Mouse (Mus musculus): ENCODE results near the gene Tbc1d4. TPM values are rescaled to one million over a fixed set of nuclear protein-coding genes. Genes with fewer than 3 reads are reported as not detected.

The Tbc1d4 gene
- total and polyA plus RNA-seq, 3 experiments = 20.6 to 72.9 (median 71.0) TPM

DNA sequence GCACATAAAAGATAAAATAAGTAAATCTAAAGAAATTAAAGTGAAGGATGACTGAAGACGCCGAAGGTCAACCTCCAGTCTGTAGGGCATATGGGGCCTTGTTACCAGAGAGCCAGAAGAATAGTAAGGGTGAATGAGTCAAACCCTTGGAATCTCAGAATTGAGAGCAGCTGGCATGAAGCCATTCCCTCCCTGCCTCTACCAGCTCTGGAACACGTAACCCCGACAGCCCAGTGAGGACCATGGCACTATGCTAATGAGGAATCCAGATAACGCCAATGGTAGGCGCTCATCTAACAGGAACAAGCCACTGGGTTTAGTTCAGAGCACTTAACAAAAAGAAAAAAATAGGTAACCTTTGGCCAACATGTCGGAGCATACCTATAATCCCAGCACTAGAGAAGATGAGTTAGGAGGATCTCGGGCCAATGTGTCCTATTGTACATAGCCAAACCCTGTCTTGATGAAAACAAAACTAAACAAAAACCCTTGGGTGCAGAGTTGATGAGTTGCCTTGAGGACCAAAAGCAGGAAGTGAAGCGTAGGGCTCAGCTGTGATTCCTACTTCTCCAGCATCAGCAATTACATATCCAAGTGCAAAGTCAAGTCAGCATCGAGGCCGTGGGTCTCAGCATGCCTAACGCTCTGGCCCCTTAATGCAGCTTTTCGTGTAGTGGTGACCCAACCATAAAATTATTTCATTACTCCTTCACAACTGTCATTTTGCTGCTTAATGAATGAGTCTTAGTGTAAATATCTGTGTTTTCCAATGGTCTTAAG, 13.5 kb downstream of the Tbc1d4 start:
- H3K36me3 ChIP-seq (replicated peaks in 1 of 2; ENCODE audit: control insufficient read depth in 1 of 2, insufficient read depth in 1 of 2, low read length in 1 of 2) = peaks cover 0 to 59% of the 10 kb centered on the region in 2 experiments
- H3K9me3 ChIP-seq (replicated peaks; ENCODE audit: low read length) = no peaks in the 10 kb centered on the region
- H3K4me3 ChIP-seq (replicated peaks in 1 of 3; ENCODE audit: low read depth in 2 of 3, low read length in 2 of 3, poor library complexity in 1 of 3) = no peak overlapping the region
- no peak overlapping the region for H3K27ac ChIP-seq (ENCODE audit: insufficient read depth, low read depth)
- no peaks in the 10 kb centered on the region for H3K27me3 ChIP-seq (replicated peaks)
- no peak overlapping the region for H3K4me2 ChIP-seq (ENCODE audit: insufficient read depth, low read depth, poor library complexity, severe bottlenecking)
- in situ Hi-C loops (cut with MboI; ENCODE audit: low pct_ligation_motif_present, low pct_unique_long_range_greater_than_20kb, low sequenced_read_pairs) = no loop called here
- TF ChIP-seq ZMIZ1 (IDR thresholded peaks at IDR 0.05; ENCODE audit: low read depth, low read length) (no peak), UBTF (IDR thresholded peaks at IDR 0.05; ENCODE audit: low read depth, low read length) (no peak), NELFE (IDR thresholded peaks at IDR 0.05; ENCODE audit: low read depth, low read length) (no peak), CHD2 (IDR thresholded peaks at IDR 0.05; ENCODE audit: low read length) (no peak), EP300 (IDR thresholded peaks at IDR 0.05; ENCODE audit: low read length) (no peak)
- no peaks in the 10 kb centered on the region for H3K79me2 ChIP-seq (replicated peaks; ENCODE audit: control insufficient read depth, extremely low read depth, insufficient read depth, poor library complexity, severe bottlenecking)
- no peak for DNase-seq (ENCODE audit: extremely low read depth)
- no peak overlapping the region for H3K9ac ChIP-seq (ENCODE audit: insufficient read depth, low read depth)
- dilution Hi-C loops (cut with MboI; ENCODE audit: extremely low pct_ligation_motif_present, extremely low pct_unique_long_range_greater_than_20kb, low sequenced_read_pairs) = no loop called here
- no peaks in the 10 kb centered on the region for H3K4me1 ChIP-seq (ENCODE audit: control insufficient read depth in 1 of 2, insufficient read depth in 2 of 2)

DNA sequence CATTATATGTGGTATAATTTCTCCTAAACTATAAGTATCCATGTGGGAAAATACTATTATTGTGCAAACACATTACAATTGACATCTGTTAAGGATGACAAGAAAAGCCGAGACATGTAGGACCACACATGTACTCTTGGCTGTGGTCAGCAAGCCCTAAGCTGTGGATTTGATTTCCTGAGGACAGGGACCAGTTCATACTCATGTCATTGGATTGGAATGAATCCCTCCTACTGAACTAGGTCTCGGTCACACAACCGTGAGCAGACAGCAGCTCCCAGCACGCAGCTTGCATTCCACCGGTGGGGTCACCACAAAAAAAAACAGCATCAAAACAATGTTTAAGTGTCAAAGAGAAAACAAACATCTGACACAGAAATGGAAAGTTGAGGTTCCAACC, 15.0 kb downstream of the Tbc1d4 start:
- H3K4me2 ChIP-seq (ENCODE audit: insufficient read depth, low read depth, poor library complexity, severe bottlenecking) = no peak overlapping the region
- no peak overlapping the region for H3K27ac ChIP-seq (ENCODE audit: insufficient read depth, low read depth)
- TF ChIP-seq RCOR1 (conservative IDR thresholded peaks at IDR 0.05; ENCODE audit: low read depth, low read length) (no peak), ZNF384 (IDR thresholded peaks at IDR 0.05; ENCODE audit: low read depth, low read length) (no peak), RAD21 (IDR thresholded peaks at IDR 0.05; ENCODE audit: low read depth, low read length) (no peak), JUN (IDR thresholded peaks at IDR 0.05; ENCODE audit: insufficient read depth, low read depth, low read length) (no peak), TBP (conservative IDR thresholded peaks at IDR 0.05; ENCODE audit: low read depth, low read length) (no peak), MEF2A (IDR thresholded peaks at IDR 0.05; ENCODE audit: borderline replicate concordance, low read depth, low read length) (no peak), KAT2A (IDR thresholded peaks at IDR 0.05; ENCODE audit: insufficient replicate concordance, low read length) (no peak), JUND (conservative IDR thresholded peaks at IDR 0.05; ENCODE audit: low read depth, low read length) (no peak)
- no peaks in the 10 kb centered on the region for H3K4me1 ChIP-seq (ENCODE audit: control insufficient read depth in 1 of 2, insufficient read depth in 2 of 2)
- peaks cover 0 to 48% of the 10 kb centered on the region in 2 experiments for H3K36me3 ChIP-seq (replicated peaks in 1 of 2; ENCODE audit: control insufficient read depth in 1 of 2, insufficient read depth in 1 of 2, low read length in 1 of 2)
- H3K79me2 ChIP-seq (replicated peaks; ENCODE audit: control insufficient read depth, extremely low read depth, insufficient read depth, poor library complexity, severe bottlenecking) = no peaks in the 10 kb centered on the region
- dilution Hi-C loops (cut with MboI; ENCODE audit: extremely low pct_ligation_motif_present, extremely low pct_unique_long_range_greater_than_20kb, low sequenced_read_pairs) (no loop called here), in situ Hi-C loops (cut with MboI; ENCODE audit: low pct_ligation_motif_present, low pct_unique_long_range_greater_than_20kb, low sequenced_read_pairs) (no loop called here)
- no peak overlapping the region for H3K9ac ChIP-seq (ENCODE audit: insufficient read depth, low read depth)
- H3K9me3 ChIP-seq (replicated peaks; ENCODE audit: low read length) = peaks cover 3% of the 10 kb centered on the region
- H3K4me3 ChIP-seq (replicated peaks in 1 of 3; ENCODE audit: low read depth in 2 of 3, low read length in 2 of 3, poor library complexity in 1 of 3) = no peak overlapping the region
- H3K27me3 ChIP-seq (replicated peaks) = no peaks in the 10 kb centered on the region
- DNase-seq (ENCODE audit: extremely low read depth) = no peak

Measured in CH12.LX (cell line).